Mouse (Mus musculus) megakaryocyte, embryonic 14.5 days (primary cell): Measurements from ENCODE around the gene Aspdh.

Experiments
- FLI1 ChIP-seq: IDR thresholded peaks from 2 replicates; pipeline ENCODE4 v1.6.1; 2012; ENCODE audit warnings: low read length, inconsistent platforms, mixed read lengths
- GATA1 ChIP-seq: IDR thresholded peaks from 3 replicates; pipeline ENCODE4 v1.6.1; 2012; ENCODE audit warnings: mixed read lengths, low read length, inconsistent platforms, borderline replicate concordance

GRCm38 (mm10) chr7:44472961-44473646 lies 7.9 kb downstream of the Aspdh start:
- TF ChIP-seq GATA1 (no peak), FLI1 (no peak)
